ENCODE assay signal across 8 mouse cellular contexts in the genomic region with DNA sequence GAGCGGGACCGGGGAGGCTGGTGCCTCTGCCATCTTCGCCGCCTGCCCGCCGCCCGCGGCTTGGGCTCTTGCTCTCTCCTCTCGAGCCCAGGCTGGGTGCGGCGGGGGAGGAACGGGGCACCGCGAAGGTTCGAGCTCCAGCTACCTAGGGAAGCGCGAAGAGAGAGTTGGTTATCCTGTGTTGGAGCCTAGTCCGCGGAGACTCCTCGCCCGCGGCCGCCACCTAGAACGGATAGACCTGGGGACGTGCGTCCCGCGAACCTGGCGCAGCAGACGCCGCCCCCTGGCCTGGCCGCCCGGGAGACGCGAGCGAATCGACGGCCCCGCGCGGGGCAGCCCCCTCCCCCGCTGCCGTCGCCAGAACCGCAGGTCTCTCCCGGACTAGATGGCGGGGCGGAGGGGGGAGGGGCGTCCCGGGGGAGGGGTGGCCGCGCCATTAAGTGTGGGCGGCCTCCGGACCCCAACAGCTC. TPM values are rescaled to one million over a fixed set of nuclear protein-coding genes. Genes with fewer than 3 reads are reported as not detected.
A peak's percentile ranks its signal among the peaks of the same experiment; 100 is the strongest.
DNase-seq lines count a peak whose midpoint lies in the region; ATAC-seq lines count a peak whose summit lies in the region.

No protein-coding gene starts in this region.

- DNase-seq in CD8-positive naive resting alpha-beta T cell, adult 2 months (ENCODE audit: low read depth in 2 of 2, low spot score in 2 of 2), result peak; percentile 34 to 37
- peak; percentile 72 for DNase-seq in adrenal gland, postnatal 14 days
- DNase-seq in forebrain, embryonic 11.5 days (ENCODE audit: low spot score), result peak; percentile 79
- peak; percentile 44 for DNase-seq in left cerebral cortex, postnatal 25 days (ENCODE audit: low spot score in 2 of 2)
- peak; percentile 65 for DNase-seq in midbrain, embryonic 10.5 days (ENCODE audit: low spot score)
- peak; percentile 73 to 79 for DNase-seq in spleen, postnatal 10 days (ENCODE audit: low spot score in 2 of 2)
- DNase-seq in MN1 (ENCODE audit: low spot score), result no peak

- H3K36me3 ChIP-seq in forebrain, embryonic 11.5 days (ENCODE audit: control insufficient read depth, insufficient read depth, low read length), result no peaks in the 10 kb centered on the region
- H3K36me3 ChIP-seq in hindbrain, embryonic 15.5 days, result no peaks in the 10 kb centered on the region
- H3K36me3 ChIP-seq in midbrain, embryonic 10.5 days, result no peaks in the 10 kb centered on the region

- H3K27ac ChIP-seq in forebrain, embryonic 11.5 days (ENCODE audit: low read depth, low read length), result no peak overlapping the region
- peak overlapping the region; percentile 98 for H3K27ac ChIP-seq in hindbrain, embryonic 15.5 days (replicated peaks)
- H3K27ac ChIP-seq in midbrain, embryonic 10.5 days (replicated peaks), result peak overlapping the region; percentile 95

- H3K9ac ChIP-seq in forebrain, embryonic 11.5 days (ENCODE audit: low read length), result peak overlapping the region; percentile 72
- peak overlapping the region; percentile 67 for H3K9ac ChIP-seq in hindbrain, embryonic 15.5 days

- peaks cover 23% of the 10 kb centered on the region for H3K4me1 ChIP-seq in forebrain, embryonic 11.5 days (replicated peaks; ENCODE audit: control insufficient read depth, insufficient read depth, low read length)
- peaks cover 36% of the 10 kb centered on the region for H3K4me1 ChIP-seq in hindbrain, embryonic 15.5 days (replicated peaks)
- H3K4me1 ChIP-seq in midbrain, embryonic 10.5 days, result peaks cover 59% of the 10 kb centered on the region

- H3K4me2 ChIP-seq in forebrain, embryonic 11.5 days (ENCODE audit: low read depth, low read length, severe bottlenecking), result peak overlapping the region; percentile 99
- peak overlapping the region; percentile 75 for H3K4me2 ChIP-seq in hindbrain, embryonic 15.5 days

- ATAC-seq in forebrain, embryonic 11.5 days (replicated peaks; ENCODE audit: low FRiP score), result no peak
- no peak for ATAC-seq in hindbrain, embryonic 15.5 days (ENCODE audit: low FRiP score, low read depth)

- under 1% methylated on average over 44 of the region's 54 CpGs for WGBS in forebrain, embryonic 11.5 days
- WGBS in hindbrain, embryonic 15.5 days, result 0% methylated on average over 46 of the region's 54 CpGs
- WGBS in midbrain, embryonic 10.5 days, result under 1% methylated on average over 51 of the region's 54 CpGs

- H3K4me3 ChIP-seq in forebrain, embryonic 11.5 days (ENCODE audit: low read depth, low read length), result peak overlapping the region; percentile 77
- H3K4me3 ChIP-seq in hindbrain, embryonic 15.5 days, result peak overlapping the region; percentile 81
- H3K4me3 ChIP-seq in midbrain, embryonic 10.5 days, result peak overlapping the region; percentile 91

- no peaks in the 10 kb centered on the region for H3K9me3 ChIP-seq in forebrain, embryonic 11.5 days (ENCODE audit: control insufficient read depth, low read length)
- no peaks in the 10 kb centered on the region for H3K9me3 ChIP-seq in hindbrain, embryonic 15.5 days
- no peaks in the 10 kb centered on the region for H3K9me3 ChIP-seq in midbrain, embryonic 10.5 days (replicated peaks)

- peaks cover 16% of the 10 kb centered on the region for H3K27me3 ChIP-seq in forebrain, embryonic 11.5 days (ENCODE audit: control insufficient read depth, insufficient read depth, low read length)
- peaks cover 3% of the 10 kb centered on the region for H3K27me3 ChIP-seq in hindbrain, embryonic 15.5 days
- H3K27me3 ChIP-seq in midbrain, embryonic 10.5 days (ENCODE audit: low read depth, poor library complexity, severe bottlenecking), result peaks cover 53% of the 10 kb centered on the region

- intact Hi-C loops in left cerebral cortex, postnatal 25 days (cut with DNase I), result loop anchor here (5.0 kb wide), 4 partner anchors 248 to 463 kb away; no protein-coding TSS in a partner anchor

RNA-seq across cellular contexts. Expression of a gene that starts 1.1 kb away (rescaled TPM):
- 49.0 and 55.7 TPM in 2 replicates for total RNA-seq in adrenal gland, postnatal 14 days (2021)
- 4.2 and 4.4 TPM in 2 replicates for polyA plus RNA-seq in forebrain, embryonic 11.5 days (2014; fragmentation: Nextera tagmentation; extraction: Ambion mirVana)
- polyA plus RNA-seq in hindbrain, embryonic 15.5 days (2015; fragmentation: Nextera tagmentation; extraction: Ambion mirVana), result 4.4 and 4.8 TPM in 2 replicates
- total RNA-seq in left cerebral cortex, postnatal 25 days (2021), result 10 to 100 TPM; 65.4 to 73.7 TPM
- 2.4 TPM in 2 replicates for polyA plus RNA-seq in midbrain, embryonic 10.5 days (2016; fragmentation: Nextera tagmentation; extraction: Ambion mirVana)
